Mouse (Mus musculus): Measurements from ENCODE around the gene Lrr1. TPM values are rescaled to one million over a fixed set of nuclear protein-coding genes. Genes with fewer than 3 reads are reported as not detected.

The Lrr1 gene
- total and polyA plus RNA-seq, 2 experiments from 2014 or later, result 0.37 to 3.4 TPM

DNA sequence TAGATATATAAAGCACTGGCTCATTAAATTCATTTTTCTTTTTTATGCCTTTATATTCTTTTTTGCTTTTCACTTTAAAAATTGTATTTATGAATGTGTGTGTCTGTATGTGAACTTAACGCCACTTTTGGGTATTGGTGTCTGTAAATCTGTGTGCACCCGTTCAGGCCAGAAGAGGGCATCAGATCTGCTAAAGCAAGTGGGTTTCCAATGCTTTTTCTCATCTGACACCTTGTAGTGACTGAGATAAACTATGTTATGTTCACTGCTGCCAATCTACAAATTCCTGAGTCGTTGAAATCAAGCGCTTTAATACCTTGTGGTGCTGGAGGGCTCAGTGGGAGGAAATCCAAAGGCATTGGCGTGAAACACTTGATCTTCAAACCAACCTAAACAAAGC lies 42.4 kb downstream of the Lrr1 start:
- Histone ChIP-seq H3K36me3 (ENCODE audit: insufficient read depth, low read length) (0 out of 2 replicates have a peak, but pooled peaks cover 3% of the 10 kb centered on the region), H3K4me3 (ENCODE audit: low read length) (no peak overlapping the region), H3K27ac (no peak overlapping the region), H3K9me3 (ENCODE audit: low read length) (no peaks in the 10 kb centered on the region), H3K4me2 (ENCODE audit: low read depth, low read length) (no peak overlapping the region), H3K4me1 (ENCODE audit: insufficient read depth, low read length) (no peaks in the 10 kb centered on the region), H3K27me3 (ENCODE audit: insufficient read depth, low read length) (no peaks in the 10 kb centered on the region), H3K9ac (replicated peaks; ENCODE audit: low read length) (no peak overlapping the region)
- ATAC-seq, result no peak
- DNase-seq (ENCODE audit: low spot score), result peak; percentile 49
- TF ChIP-seq CTCF (IDR thresholded peaks at IDR 0.05; ENCODE audit: low read depth), result peak; percentile 60
- WGBS, result 79% methylated on average over 5 of the region's 5 CpGs

DNA sequence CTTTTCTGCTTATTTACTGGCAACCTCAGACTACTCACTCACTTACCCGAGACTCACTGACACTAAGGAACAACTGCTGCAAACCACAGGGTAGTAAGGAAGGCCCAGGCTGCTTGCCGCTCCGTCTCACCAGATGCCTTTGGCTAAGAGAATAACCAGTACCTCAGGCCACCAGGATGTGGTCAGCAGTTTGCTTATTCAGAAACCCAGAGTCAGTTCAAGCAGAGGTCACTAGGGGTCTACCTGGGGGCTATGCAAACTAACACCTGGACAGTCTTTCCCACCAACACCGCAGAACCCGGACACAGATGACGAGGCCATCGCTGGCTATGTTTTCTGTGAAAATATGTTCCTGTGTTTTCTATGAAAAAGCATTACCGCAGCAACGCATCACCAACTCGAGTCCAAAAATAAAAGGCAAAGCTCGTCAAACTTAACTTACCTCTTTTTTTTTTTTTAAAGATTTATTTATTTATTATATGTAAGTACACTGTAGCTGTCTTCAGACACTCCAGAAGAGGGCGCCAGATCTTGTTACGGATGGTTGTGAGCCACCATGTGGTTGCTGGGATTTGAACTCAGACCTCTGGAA lies 44.7 kb downstream of the Lrr1 start:
- Histone ChIP-seq H3K4me1 (ENCODE audit: insufficient read depth, low read length) (no peaks in the 10 kb centered on the region), H3K27me3 (ENCODE audit: insufficient read depth, low read length) (no peaks in the 10 kb centered on the region), H3K9me3 (ENCODE audit: low read length) (no peaks in the 10 kb centered on the region), H3K36me3 (ENCODE audit: insufficient read depth, low read length) (0 out of 2 replicates have a peak, but pooled peaks cover 3% of the 10 kb centered on the region), H3K27ac (no peak overlapping the region), H3K4me2 (ENCODE audit: low read depth, low read length) (no peak overlapping the region), H3K9ac (replicated peaks; ENCODE audit: low read length) (no peak overlapping the region), H3K4me3 (ENCODE audit: low read length) (no peak overlapping the region)
- DNase-seq (ENCODE audit: low spot score) (no peak), ATAC-seq (no peak)
- TF ChIP-seq CTCF (IDR thresholded peaks at IDR 0.05; ENCODE audit: low read depth), result no peak
- WGBS, result 94% methylated on average over 13 of the region's 13 CpGs

DNA sequence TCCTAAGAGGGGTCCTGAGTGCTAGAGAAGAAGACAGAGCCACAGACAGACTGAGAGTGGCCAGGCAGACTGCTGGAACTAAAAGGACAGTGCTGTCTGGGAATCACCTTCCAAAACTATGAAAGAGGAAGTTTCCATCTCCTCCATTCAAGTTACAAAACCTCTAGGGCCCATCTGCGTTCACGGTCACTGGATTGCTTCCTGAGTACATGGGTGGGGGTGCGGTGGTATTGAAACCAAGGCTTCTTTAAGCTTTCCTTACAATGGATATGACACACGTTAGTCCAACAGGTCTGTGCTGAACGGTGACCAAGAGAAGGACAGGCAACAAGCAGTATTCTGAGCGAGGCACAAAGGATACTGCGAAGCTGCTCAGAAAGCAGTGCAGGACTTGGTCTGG lies 45.8 kb downstream of the Lrr1 start:
- Histone ChIP-seq H3K9me3 (ENCODE audit: low read length) (no peaks in the 10 kb centered on the region), H3K27ac (no peak overlapping the region), H3K9ac (replicated peaks; ENCODE audit: low read length) (no peak overlapping the region), H3K4me1 (ENCODE audit: insufficient read depth, low read length) (no peaks in the 10 kb centered on the region), H3K27me3 (ENCODE audit: insufficient read depth, low read length) (no peaks in the 10 kb centered on the region), H3K4me3 (ENCODE audit: low read length) (no peak overlapping the region), H3K4me2 (ENCODE audit: low read depth, low read length) (no peak overlapping the region), H3K36me3 (ENCODE audit: insufficient read depth, low read length) (0 out of 2 replicates have a peak, but pooled peaks cover 3% of the 10 kb centered on the region)
- no peak for TF ChIP-seq CTCF (IDR thresholded peaks at IDR 0.05; ENCODE audit: low read depth)
- ATAC-seq, result no peak
- DNase-seq (ENCODE audit: low spot score), result no peak
- 92% methylated on average over 7 of the region's 7 CpGs for whole genome bisulfite sequencing

DNA sequence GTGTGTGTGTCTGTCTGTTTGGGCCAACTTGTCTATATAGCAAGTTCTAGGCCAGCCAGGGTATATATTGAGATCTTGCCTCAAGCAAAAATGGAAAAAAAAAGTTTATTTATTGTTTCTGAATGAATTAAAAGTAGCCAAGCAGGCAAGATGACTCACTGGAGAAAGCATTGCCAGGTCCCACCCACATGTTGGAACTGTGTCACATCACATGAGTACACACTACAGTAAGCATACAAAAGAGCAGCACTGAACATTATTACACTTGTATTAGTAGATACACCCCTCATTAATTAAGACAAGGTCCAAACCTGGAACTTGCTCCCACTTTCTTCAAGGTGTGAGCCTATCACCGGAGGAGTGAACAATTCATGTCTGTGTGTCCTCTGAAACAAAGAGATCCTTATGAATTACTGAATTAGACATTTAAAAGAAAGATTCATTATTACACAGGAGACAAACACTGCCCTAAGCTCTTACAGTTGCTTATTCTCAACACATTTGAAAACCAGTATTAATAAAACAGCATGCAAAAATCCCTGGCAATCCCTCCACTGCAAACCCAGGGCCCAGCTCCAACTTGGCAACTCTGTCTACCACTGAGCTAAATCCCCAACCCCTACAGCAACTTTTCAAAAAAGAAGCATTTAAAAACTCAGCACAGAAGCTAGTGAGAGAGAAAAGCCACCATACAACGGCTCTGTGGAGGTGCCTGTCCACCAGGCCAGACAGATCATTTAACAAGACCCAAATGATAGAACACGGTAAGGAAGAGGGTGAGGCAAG lies 46.6 kb downstream of the Lrr1 start:
- no peak overlapping the region for H3K4me2 ChIP-seq (ENCODE audit: low read depth, low read length)
- H3K9me3 ChIP-seq (ENCODE audit: low read length), result no peaks in the 10 kb centered on the region
- no peaks in the 10 kb centered on the region for H3K27me3 ChIP-seq (ENCODE audit: insufficient read depth, low read length)
- no peak overlapping the region for H3K9ac ChIP-seq (replicated peaks; ENCODE audit: low read length)
- WGBS, result 67% methylated on average over 3 of the region's 3 CpGs
- no peak overlapping the region for H3K4me3 ChIP-seq (ENCODE audit: low read length)
- 0 out of 2 replicates have a peak, but pooled peaks cover 3% of the 10 kb centered on the region for H3K36me3 ChIP-seq (ENCODE audit: insufficient read depth, low read length)
- H3K27ac ChIP-seq, result no peak overlapping the region
- peak; percentile 21 for DNase-seq (ENCODE audit: low spot score)
- ATAC-seq, result no peak
- no peak for TF ChIP-seq CTCF (IDR thresholded peaks at IDR 0.05; ENCODE audit: low read depth)
- H3K4me1 ChIP-seq (ENCODE audit: insufficient read depth, low read length), result no peaks in the 10 kb centered on the region

DNA sequence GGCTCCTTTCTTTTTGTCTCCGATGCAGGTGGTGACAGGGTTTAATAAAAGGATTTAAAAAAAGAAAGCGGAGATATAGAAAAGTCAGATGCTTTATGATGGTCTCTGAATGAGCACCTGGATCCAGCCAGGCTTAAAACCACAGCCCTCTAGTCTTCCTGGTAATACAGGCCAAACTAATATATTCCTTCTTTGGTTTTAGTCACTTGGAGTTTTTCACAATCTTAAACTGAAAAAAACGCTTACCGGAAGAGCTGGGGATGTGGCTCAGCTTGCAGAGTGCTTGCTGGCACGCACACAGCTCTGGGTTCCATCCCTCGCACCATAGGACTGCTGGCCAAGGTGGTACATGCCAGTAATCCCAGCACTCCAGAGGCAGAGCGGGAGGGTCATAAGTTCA lies 48.0 kb downstream of the Lrr1 start:
- Histone ChIP-seq H3K27me3 (ENCODE audit: insufficient read depth, low read length) (no peaks in the 10 kb centered on the region), H3K9ac (replicated peaks; ENCODE audit: low read length) (no peak overlapping the region), H3K4me1 (ENCODE audit: insufficient read depth, low read length) (no peaks in the 10 kb centered on the region), H3K4me3 (ENCODE audit: low read length) (no peak overlapping the region), H3K9me3 (ENCODE audit: low read length) (no peaks in the 10 kb centered on the region), H3K36me3 (ENCODE audit: insufficient read depth, low read length) (0 out of 2 replicates have a peak, but pooled peaks cover 3% of the 10 kb centered on the region), H3K4me2 (ENCODE audit: low read depth, low read length) (no peak overlapping the region), H3K27ac (no peak overlapping the region)
- ATAC-seq (no peak), DNase-seq (ENCODE audit: low spot score) (no peak)
- no peak for TF ChIP-seq CTCF (IDR thresholded peaks at IDR 0.05; ENCODE audit: low read depth)
- WGBS, result 87% methylated on average over 7 of the region's 7 CpGs

DNA sequence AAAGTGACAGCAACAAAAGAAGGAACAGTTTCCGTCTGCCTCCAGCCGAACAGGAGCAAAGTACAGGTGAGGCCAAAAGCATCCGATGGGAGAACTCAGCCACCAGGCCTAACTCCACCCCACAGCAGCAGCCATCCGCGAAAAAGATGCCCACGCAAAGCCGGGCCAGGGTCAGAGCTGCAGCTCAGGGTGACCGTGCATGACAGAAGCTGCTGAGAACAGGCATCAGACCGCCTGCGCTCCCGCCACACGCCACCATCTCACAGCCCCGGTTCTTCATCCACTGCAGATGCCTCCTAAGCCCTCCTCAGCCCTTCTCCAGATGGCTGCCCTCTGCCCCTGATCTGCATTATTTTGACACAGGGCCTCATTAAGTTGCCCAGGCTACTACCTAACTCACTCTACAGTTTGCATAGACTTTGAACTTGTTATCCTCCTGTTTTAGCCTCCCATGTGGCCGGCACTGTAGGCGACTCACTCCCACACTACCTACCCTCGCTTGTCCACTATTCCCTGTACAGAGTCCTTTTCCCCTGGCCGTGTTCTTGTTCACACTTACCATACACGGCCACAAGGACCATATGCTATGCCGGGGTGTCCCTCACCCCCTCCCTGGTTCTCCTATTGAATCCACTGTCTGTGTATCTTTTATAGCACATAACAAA lies 52.1 kb downstream of the Lrr1 start:
- no peak overlapping the region for H3K27ac ChIP-seq
- no peak overlapping the region for H3K9ac ChIP-seq (replicated peaks; ENCODE audit: low read length)
- H3K4me1 ChIP-seq (ENCODE audit: insufficient read depth, low read length), result no peaks in the 10 kb centered on the region
- no peaks in the 10 kb centered on the region for H3K9me3 ChIP-seq (ENCODE audit: low read length)
- DNase-seq (ENCODE audit: low spot score) (no peak), ATAC-seq (no peak)
- H3K4me2 ChIP-seq (ENCODE audit: low read depth, low read length), result no peak overlapping the region
- H3K27me3 ChIP-seq (ENCODE audit: insufficient read depth, low read length), result no peaks in the 10 kb centered on the region
- H3K36me3 ChIP-seq (ENCODE audit: insufficient read depth, low read length), result no peaks in the 10 kb centered on the region
- H3K4me3 ChIP-seq (ENCODE audit: low read length), result no peak overlapping the region
- 90% methylated on average over 19 of the region's 19 CpGs for WGBS
- TF ChIP-seq CTCF (IDR thresholded peaks at IDR 0.05; ENCODE audit: low read depth), result no peak
